Mouse (Mus musculus) small intestine, adult 2 months (tissue): Measurements from ENCODE around the gene Col28a1. TPM values are rescaled to one million over a fixed set of nuclear protein-coding genes. Genes with fewer than 3 reads are reported as not detected.

Experiments
- H3K27ac ChIP-seq: fragments of 200-500 bp; 2 replicates; pipeline ENCODE4 v1.5.1; 2012; ENCODE audit warnings: low read depth, low read length, control low read depth, inconsistent platforms; ENCODE audit not compliant: insufficient read depth
- H3K27me3 ChIP-seq: fragments of 200-500 bp; 2 replicates; pipeline ENCODE4 v1.6.1; 2012; ENCODE audit warnings: mild to moderate bottlenecking, moderate library complexity, low read length, inconsistent platforms; ENCODE audit not compliant: control insufficient read depth, insufficient read depth
- H3K36me3 ChIP-seq: fragments of 200-500 bp; 2 replicates; pipeline ENCODE4 v1.6.1; 2012; ENCODE audit warnings: mild to moderate bottlenecking, low read length, control low read depth, inconsistent platforms; ENCODE audit not compliant: control insufficient read depth, insufficient read depth
- H3K4me1 ChIP-seq: fragments of 200-500 bp; 2 replicates; pipeline ENCODE4 v1.6.1; 2012; ENCODE audit warnings: low read length, inconsistent platforms, mixed read lengths; ENCODE audit not compliant: control insufficient read depth, insufficient read depth, insufficient read length
- H3K4me3 ChIP-seq: fragments of 200-500 bp; 2 replicates; pipeline ENCODE4 v1.5.1; 2012; ENCODE audit warnings: low read depth, mild to moderate bottlenecking, control low read depth, inconsistent platforms, low read length, moderate library complexity
- CTCF ChIP-seq: fragments of 200-500 bp; IDR thresholded peaks from 2 replicates; pipeline ENCODE4 v1.5.1; 2012; ENCODE audit warnings: low read depth, mild to moderate bottlenecking, control low read depth, inconsistent platforms, low read length, moderate library complexity, mixed read lengths; ENCODE audit not compliant: insufficient replicate concordance, insufficient read length; ENCODE audit errors: extremely low read depth
- POLR2A ChIP-seq: fragments of 200-500 bp; IDR thresholded peaks from 2 replicates; pipeline ENCODE4 v1.6.1; 2012; ENCODE audit warnings: low read depth, mild to moderate bottlenecking, control low read depth, inconsistent platforms, low read length, moderate library complexity
- WGBS: fragments of 180-500 bp; shearing (Covaris S2); methylation state at CpG from one replicate; pipeline ENCODE4 v1.1.7; 2018; 5-methylcytosine and 5-hydroxymethylcytosine counted together
- polyA plus RNA-seq: library from polyadenylated mRNA; depleted of rRNA; stranded (reverse); fragments of >200 nt; gene quantifications from 2 replicates; pipeline ENCODE4 v1.2.3, GENCODE M21; 2012

The Col28a1 gene
- polyA plus RNA-seq, 1 experiment = 0.03 TPM

- Histone ChIP-seq H3K36me3 (no peaks in the 10 kb centered on the region), H3K4me3 (no peak overlapping the region), H3K27ac (no peak overlapping the region), H3K27me3 (no peaks in the 10 kb centered on the region), H3K4me1 (no peaks in the 10 kb centered on the region)
- 76% methylated on average over 7 of the region's 7 CpGs for WGBS
- no peak for TF ChIP-seq POLR2A
- TF ChIP-seq CTCF = no peak
These were observed 98.9 kb downstream of the Col28a1 start for GRCm38 (mm10) chr6:8093556-8093955.

- WGBS = 26% methylated on average over 3 of the region's 3 CpGs
- peak; percentile 79; the same call in 1 of the 2 replicates for TF ChIP-seq CTCF
- no peak for TF ChIP-seq POLR2A
- Histone ChIP-seq H3K4me3 (no peak overlapping the region), H3K27me3 (no peaks in the 10 kb centered on the region), H3K36me3 (no peaks in the 10 kb centered on the region), H3K27ac (no peak overlapping the region), H3K4me1 (no peaks in the 10 kb centered on the region)
These were observed 105.6 kb downstream of the Col28a1 start for GRCm38 (mm10) chr6:8086847-8087246.

GRCm38 (mm10) chr6:8084806-8085205 lies 107.6 kb downstream of the Col28a1 start:
- Histone ChIP-seq H3K4me3 (no peak overlapping the region), H3K27me3 (no peaks in the 10 kb centered on the region), H3K4me1 (no peaks in the 10 kb centered on the region), H3K36me3 (no peaks in the 10 kb centered on the region), H3K27ac (no peak overlapping the region)
- WGBS = 78% methylated on average over 7 of the region's 7 CpGs
- TF ChIP-seq CTCF = no peak
- TF ChIP-seq POLR2A = no peak

GRCm38 (mm10) chr6:8083196-8083595 lies 109.2 kb downstream of the Col28a1 start:
- no peaks in the 10 kb centered on the region for H3K27me3 ChIP-seq
- TF ChIP-seq CTCF = no peak
- no peak for TF ChIP-seq POLR2A
- no peak overlapping the region for H3K4me3 ChIP-seq
- 88% methylated on average over 2 of the region's 2 CpGs for WGBS
- no peak overlapping the region for H3K27ac ChIP-seq
- H3K36me3 ChIP-seq = no peaks in the 10 kb centered on the region
- H3K4me1 ChIP-seq = no peaks in the 10 kb centered on the region

GRCm38 (mm10) chr6:8077572-8078146 lies 114.8 kb downstream of the Col28a1 start:
- H3K27me3 ChIP-seq = no peaks in the 10 kb centered on the region
- H3K36me3 ChIP-seq = no peaks in the 10 kb centered on the region
- TF ChIP-seq CTCF (no peak), POLR2A (no peak)
- H3K4me1 ChIP-seq = no peaks in the 10 kb centered on the region
- 41% methylated on average over 5 of the region's 5 CpGs for WGBS
- H3K27ac ChIP-seq = no peak overlapping the region
- no peak overlapping the region for H3K4me3 ChIP-seq

- Histone ChIP-seq H3K4me3 (no peak overlapping the region), H3K36me3 (no peaks in the 10 kb centered on the region), H3K4me1 (no peaks in the 10 kb centered on the region), H3K27ac (no peak overlapping the region), H3K27me3 (no peaks in the 10 kb centered on the region)
- TF ChIP-seq POLR2A = no peak
- TF ChIP-seq CTCF = no peak
- WGBS = 57% methylated on average over 2 of the region's 2 CpGs
These were observed 117.5 kb downstream of the Col28a1 start for GRCm38 (mm10) chr6:8074914-8075313.

- no peaks in the 10 kb centered on the region for H3K27me3 ChIP-seq
- H3K27ac ChIP-seq = no peak overlapping the region
- no peak overlapping the region for H3K4me3 ChIP-seq
- 88% methylated on average over 5 of the region's 5 CpGs for WGBS
- no peaks in the 10 kb centered on the region for H3K4me1 ChIP-seq
- no peaks in the 10 kb centered on the region for H3K36me3 ChIP-seq
- no peak for TF ChIP-seq CTCF
- no peak for TF ChIP-seq POLR2A
These were observed 123.4 kb downstream of the Col28a1 start for GRCm38 (mm10) chr6:8068979-8069378.
